Mouse (Mus musculus) olfactory bulb, adult 2 months (tissue): ENCODE results near the gene Ccdc154.

Source experiments
- CTCF ChIP-seq: fragments of 200-500 bp; IDR thresholded peaks from 2 replicates; pipeline ENCODE4 v1.5.1; 2012; ENCODE audit warnings: low read depth, mild to moderate bottlenecking, low read length, moderate library complexity; ENCODE audit not compliant: insufficient read depth
- POLR2A ChIP-seq: fragments of 200-500 bp; IDR thresholded peaks from 2 replicates; pipeline ENCODE4 v1.6.1; 2012; ENCODE audit warnings: mild to moderate bottlenecking, low read depth, low read length, moderate library complexity; ENCODE audit not compliant: insufficient read depth

DNA sequence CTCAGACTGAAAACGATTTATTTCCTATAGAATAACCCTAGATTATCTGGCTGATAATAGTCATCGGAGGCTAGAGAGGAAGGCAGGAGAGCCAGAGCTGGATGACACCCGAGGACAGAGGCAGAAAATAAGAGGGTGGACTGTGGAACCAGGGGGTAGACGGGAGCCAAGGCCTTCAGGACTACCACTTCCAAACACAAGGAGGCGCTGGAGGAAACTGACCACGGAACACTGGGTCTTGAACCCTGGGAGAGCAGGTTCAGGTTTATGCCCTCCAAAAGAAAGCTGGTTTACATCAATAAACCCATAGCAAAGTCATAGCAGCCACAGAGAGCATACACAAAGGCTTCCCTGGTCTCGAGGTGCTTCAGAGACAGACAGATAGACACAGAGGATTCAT lies 38.3 kb upstream of the Ccdc154 start:
- no peak for TF ChIP-seq CTCF
- TF ChIP-seq POLR2A, result no peak
